Mouse (Mus musculus): ENCODE results near the gene Ezr.

- TF ChIP-seq CTCF (IDR thresholded peaks at IDR 0.05; ENCODE audit: low read depth, low read length) = no peak
- TF ChIP-seq POLR2A (IDR thresholded peaks at IDR 0.05; ENCODE audit: insufficient read depth, low read length) = no peak
Observed at GRCm38 (mm10) chr17:6804111-6804510, 21.5 kb upstream of the Ezr start.

All from ES-Bruce4 (cell line).